Comparison of ENCODE assay signal across 14 mouse cellular contexts in the genomic region with DNA sequence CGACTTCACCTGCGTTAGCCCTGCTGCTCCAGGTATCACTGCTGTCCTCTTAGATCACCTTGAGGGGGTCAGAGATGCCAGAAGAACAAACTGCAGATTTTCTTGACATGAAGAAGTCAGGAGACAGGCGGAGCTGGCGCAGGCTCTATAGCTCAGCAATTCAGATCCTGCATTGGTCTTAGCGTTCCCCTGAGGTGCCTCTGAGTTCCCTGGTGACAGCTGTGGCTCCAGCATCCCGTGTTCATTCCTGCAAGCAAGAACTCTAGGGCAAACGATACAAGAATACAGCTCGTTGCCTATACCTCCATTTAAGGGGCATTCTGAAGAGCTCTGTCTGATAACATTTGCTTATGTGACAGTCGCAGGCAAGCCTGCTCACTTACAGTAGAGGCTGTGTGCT.
"Had no signal": no experiment of that assay in that cellular context is flagged by ENCODE, and none has a peak within 500 bp of the region (broad histone marks: within the 10 kb centered on the region; RNA-seq: fewer than 3 reads in every experiment).

No protein-coding gene starts in this region.

- H3K4me3 ChIP-seq: kidney, embryonic 15.5 days; limb, embryonic 12.5 days; liver, embryonic 15.5 days; neural tube, embryonic 12.5 days had no signal

- H3K36me3 ChIP-seq: kidney, embryonic 15.5 days; limb, embryonic 12.5 days; liver, embryonic 15.5 days; neural tube, embryonic 12.5 days had no signal

- ATAC-seq: lung, postnatal 0 days had no signal

- H3K27ac ChIP-seq: kidney, embryonic 15.5 days; limb, embryonic 12.5 days; liver, embryonic 15.5 days; neural tube, embryonic 12.5 days; stomach, postnatal 0 days had no signal

- H3K9ac ChIP-seq: kidney, embryonic 15.5 days; limb, embryonic 12.5 days; liver, embryonic 15.5 days; neural tube, embryonic 12.5 days had no signal

- H3K9me3 ChIP-seq: kidney, embryonic 15.5 days; limb, embryonic 12.5 days; liver, embryonic 15.5 days; neural tube, embryonic 12.5 days had no signal

- H3K4me1 ChIP-seq: limb, embryonic 12.5 days; liver, embryonic 15.5 days; neural tube, embryonic 12.5 days had no signal

- H3K27me3 ChIP-seq: kidney, embryonic 15.5 days; limb, embryonic 12.5 days; liver, embryonic 15.5 days; neural tube, embryonic 12.5 days had no signal

- DNase-seq: kidney, postnatal 14 days; layer of hippocampus, adult 9-11 months; layer of hippocampus, postnatal 36 days; lung, adult 2 months; lung, postnatal 36 days; midbrain, embryonic 14.5 days; thymus, postnatal 4 days had no signal

- H3K4me2 ChIP-seq: kidney, embryonic 15.5 days; limb, embryonic 12.5 days; liver, embryonic 11.5 days; liver, embryonic 15.5 days; neural tube, embryonic 12.5 days had no signal
